Mouse (Mus musculus) erythroblast, embryonic 14.5 days (primary cell): ENCODE data around the gene Ctnna3.

Source experiments
- GATA1 ChIP-seq: IDR thresholded peaks from 2 replicates; pipeline ENCODE4 v1.6.1; 2012; ENCODE audit warnings: low read length, inconsistent platforms, mixed read lengths
- TAL1 ChIP-seq: IDR thresholded peaks from 3 replicates; pipeline ENCODE4 v1.6.1; 2012; ENCODE audit warnings: low read length, inconsistent platforms, mixed read lengths

GRCm38 (mm10) chr10:64718036-64718435 is 1288.1 kb downstream of the Ctnna3 start:
- TF ChIP-seq GATA1 (no peak), TAL1 (no peak)
